Mouse (Mus musculus): ENCODE data around the gene Gpr82.

The Gpr82 gene

DNA sequence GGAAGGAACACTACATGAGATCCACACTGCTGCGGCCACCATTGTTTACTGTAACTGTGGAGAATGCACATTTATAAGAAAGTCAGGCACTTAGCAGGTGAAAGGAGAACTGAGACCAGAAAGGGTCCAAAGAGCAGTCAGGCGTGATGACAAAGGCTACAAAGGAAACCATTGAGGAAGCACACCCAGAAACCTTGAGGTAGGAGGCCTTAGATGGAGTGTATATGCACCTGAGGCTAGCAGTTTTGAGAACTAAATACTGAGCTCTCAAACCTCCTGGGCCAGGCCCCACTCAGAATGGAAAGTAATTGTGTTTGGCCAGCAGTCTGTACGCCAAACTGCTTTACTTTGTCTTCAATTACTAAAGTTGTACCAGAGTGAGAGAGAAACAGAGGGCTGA is 9.2 kb downstream of the Gpr82 start:
- TF ChIP-seq NANOG (IDR thresholded peaks at IDR 0.05; ENCODE audit: borderline replicate concordance, low read length) (no peak), CTCF (conservative IDR thresholded peaks at IDR 0.05; ENCODE audit: low read length) (no peak), POU5F1 (IDR thresholded peaks at IDR 0.05; ENCODE audit: borderline replicate concordance, low read length) (no peak)

GRCm38 (mm10) chrX:13673001-13673400 is 11.8 kb downstream of the Gpr82 start:
- no peaks in the 10 kb centered on the region for H3K27me3 ChIP-seq (ENCODE audit: insufficient read depth, low read length)

More for the DNA sequence above, 9.2 kb downstream of the Gpr82 start:
- H3K4me3 ChIP-seq (replicated peaks; ENCODE audit: low read length), result no peak overlapping the region
- H3K9me3 ChIP-seq (ENCODE audit: low read length), result no peaks in the 10 kb centered on the region
- peaks cover 4% of the 10 kb centered on the region; the same call in 1 of the 2 replicates for H3K4me1 ChIP-seq (replicated peaks; ENCODE audit: low read depth, low read length)
- no peaks in the 10 kb centered on the region for H3K27me3 ChIP-seq (ENCODE audit: insufficient read depth, low read length)
- H3K36me3 ChIP-seq (ENCODE audit: insufficient read depth, low read length), result no peaks in the 10 kb centered on the region

DNA sequence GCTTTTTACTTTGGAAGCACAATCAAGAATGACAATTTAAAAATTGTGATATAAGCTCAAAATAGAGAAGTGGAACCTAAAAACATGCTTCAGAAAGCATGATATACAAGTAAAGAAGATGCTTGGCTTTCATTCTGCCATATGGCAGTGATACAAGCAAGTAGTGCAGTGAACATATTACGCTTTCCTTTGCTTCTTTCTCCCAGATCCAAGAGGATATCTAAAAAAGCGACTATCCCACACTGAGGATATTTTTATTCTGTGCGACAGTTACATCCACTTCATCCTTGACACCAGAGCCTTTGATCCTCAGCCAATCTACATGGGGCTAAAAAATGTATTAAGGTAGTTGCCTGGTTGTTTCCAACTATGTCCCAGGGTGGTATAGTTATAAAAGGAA is 20.6 kb downstream of the Gpr82 start:
- H3K4me1 ChIP-seq (replicated peaks; ENCODE audit: low read depth, low read length), result no peaks in the 10 kb centered on the region
- no peaks in the 10 kb centered on the region for H3K9me3 ChIP-seq (ENCODE audit: low read length)
- no peaks in the 10 kb centered on the region for H3K36me3 ChIP-seq (ENCODE audit: insufficient read depth, low read length)
- TF ChIP-seq CTCF (conservative IDR thresholded peaks at IDR 0.05; ENCODE audit: low read length) (no peak), NANOG (IDR thresholded peaks at IDR 0.05; ENCODE audit: borderline replicate concordance, low read length) (no peak), POU5F1 (IDR thresholded peaks at IDR 0.05; ENCODE audit: borderline replicate concordance, low read length) (no peak)
- H3K4me3 ChIP-seq (replicated peaks; ENCODE audit: low read length), result no peak overlapping the region
- no peaks in the 10 kb centered on the region for H3K27me3 ChIP-seq (ENCODE audit: insufficient read depth, low read length)

More at GRCm38 (mm10) chrX:13673001-13673400, 11.8 kb downstream of the Gpr82 start:
- H3K36me3 ChIP-seq (ENCODE audit: insufficient read depth, low read length), result no peaks in the 10 kb centered on the region
- no peaks in the 10 kb centered on the region for H3K9me3 ChIP-seq (ENCODE audit: low read length)
- H3K4me3 ChIP-seq (replicated peaks; ENCODE audit: low read length), result no peak overlapping the region
- TF ChIP-seq CTCF (conservative IDR thresholded peaks at IDR 0.05; ENCODE audit: low read length) (no peak), NANOG (IDR thresholded peaks at IDR 0.05; ENCODE audit: borderline replicate concordance, low read length) (no peak), POU5F1 (IDR thresholded peaks at IDR 0.05; ENCODE audit: borderline replicate concordance, low read length) (no peak)
- H3K4me1 ChIP-seq (replicated peaks; ENCODE audit: low read depth, low read length), result peaks cover 4% of the 10 kb centered on the region; the same call in 1 of the 2 replicates

DNA sequence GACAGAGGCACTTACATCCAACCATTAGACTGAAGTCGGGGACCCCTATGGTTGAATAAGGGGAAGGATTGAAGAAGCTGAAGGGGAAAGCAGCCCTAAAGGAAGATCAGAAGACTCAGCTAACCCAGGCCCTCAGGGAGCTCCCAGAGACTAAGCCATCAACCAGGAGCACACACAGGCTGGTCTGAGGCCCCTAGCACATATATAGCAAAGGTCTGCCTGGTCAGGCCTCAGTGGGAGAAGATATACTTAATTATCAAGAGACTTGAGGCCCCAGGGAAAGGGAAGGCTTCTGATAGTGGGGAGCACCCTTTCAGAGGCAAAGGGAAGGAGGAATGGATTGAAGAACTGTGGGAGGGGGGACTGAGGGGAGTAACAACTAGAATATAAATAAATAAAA is 25.4 kb downstream of the Gpr82 start:
- no peaks in the 10 kb centered on the region for H3K36me3 ChIP-seq (ENCODE audit: insufficient read depth, low read length)
- no peaks in the 10 kb centered on the region for H3K9me3 ChIP-seq (ENCODE audit: low read length)
- TF ChIP-seq POU5F1 (IDR thresholded peaks at IDR 0.05; ENCODE audit: borderline replicate concordance, low read length) (no peak), NANOG (IDR thresholded peaks at IDR 0.05; ENCODE audit: borderline replicate concordance, low read length) (no peak), CTCF (conservative IDR thresholded peaks at IDR 0.05; ENCODE audit: low read length) (no peak)
- no peak overlapping the region for H3K4me3 ChIP-seq (replicated peaks; ENCODE audit: low read length)
- no peaks in the 10 kb centered on the region for H3K27me3 ChIP-seq (ENCODE audit: insufficient read depth, low read length)
- H3K4me1 ChIP-seq (replicated peaks; ENCODE audit: low read depth, low read length), result no peaks in the 10 kb centered on the region

DNA sequence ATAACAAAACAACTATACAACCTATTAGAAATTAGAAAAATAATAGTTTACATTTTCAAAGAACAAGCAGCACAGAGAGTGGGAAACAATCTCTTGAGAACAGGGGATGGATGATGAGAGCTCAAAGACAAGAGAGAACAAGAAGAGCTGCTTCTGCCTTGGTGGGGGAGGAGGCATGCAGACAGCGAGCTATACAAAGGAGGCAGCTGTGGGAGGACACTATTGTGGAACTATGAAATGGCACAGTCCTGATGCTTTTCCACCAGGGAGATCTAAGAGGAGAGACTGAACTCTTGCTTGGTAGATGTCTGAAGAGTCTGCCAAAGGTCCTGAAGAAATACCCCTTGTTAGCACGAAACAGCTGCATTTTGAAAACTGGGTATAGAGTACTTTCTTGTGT is 27.2 kb downstream of the Gpr82 start:
- TF ChIP-seq NANOG (IDR thresholded peaks at IDR 0.05; ENCODE audit: borderline replicate concordance, low read length), result no peak
- no peak for TF ChIP-seq CTCF (conservative IDR thresholded peaks at IDR 0.05; ENCODE audit: low read length)
- TF ChIP-seq POU5F1 (IDR thresholded peaks at IDR 0.05; ENCODE audit: borderline replicate concordance, low read length), result no peak
- Histone ChIP-seq H3K36me3 (ENCODE audit: insufficient read depth, low read length) (no peaks in the 10 kb centered on the region), H3K4me1 (replicated peaks; ENCODE audit: low read depth, low read length) (no peaks in the 10 kb centered on the region)

GRCm38 (mm10) chrX:13691865-13692264 is 30.7 kb downstream of the Gpr82 start:
- TF ChIP-seq NANOG (IDR thresholded peaks at IDR 0.05; ENCODE audit: borderline replicate concordance, low read length), result no peak
- peak; percentile 15; the same call in 1 of the 2 replicates for TF ChIP-seq CTCF (conservative IDR thresholded peaks at IDR 0.05; ENCODE audit: low read length)
- TF ChIP-seq POU5F1 (IDR thresholded peaks at IDR 0.05; ENCODE audit: borderline replicate concordance, low read length), result no peak
- Histone ChIP-seq H3K9me3 (ENCODE audit: low read length) (no peaks in the 10 kb centered on the region), H3K4me1 (replicated peaks; ENCODE audit: low read depth, low read length) (no peaks in the 10 kb centered on the region), H3K36me3 (ENCODE audit: insufficient read depth, low read length) (no peaks in the 10 kb centered on the region), H3K4me3 (replicated peaks; ENCODE audit: low read length) (no peak overlapping the region), H3K27me3 (ENCODE audit: insufficient read depth, low read length) (no peaks in the 10 kb centered on the region)

More for the DNA sequence above, 27.2 kb downstream of the Gpr82 start:
- Histone ChIP-seq H3K9me3 (ENCODE audit: low read length) (no peaks in the 10 kb centered on the region), H3K4me3 (replicated peaks; ENCODE audit: low read length) (no peak overlapping the region), H3K27me3 (ENCODE audit: insufficient read depth, low read length) (no peaks in the 10 kb centered on the region)

GRCm38 (mm10) chrX:13700681-13701080 is 39.5 kb downstream of the Gpr82 start:
- Histone ChIP-seq H3K4me1 (replicated peaks; ENCODE audit: low read depth, low read length) (no peaks in the 10 kb centered on the region), H3K27me3 (ENCODE audit: insufficient read depth, low read length) (no peaks in the 10 kb centered on the region)

GRCm38 (mm10) chrX:13705051-13705450 is 43.9 kb downstream of the Gpr82 start:
- Histone ChIP-seq H3K4me3 (replicated peaks; ENCODE audit: low read length) (no peak overlapping the region), H3K27me3 (ENCODE audit: insufficient read depth, low read length) (no peaks in the 10 kb centered on the region), H3K36me3 (ENCODE audit: insufficient read depth, low read length) (no peaks in the 10 kb centered on the region), H3K9me3 (ENCODE audit: low read length) (no peaks in the 10 kb centered on the region), H3K4me1 (replicated peaks; ENCODE audit: low read depth, low read length) (no peaks in the 10 kb centered on the region)
- TF ChIP-seq POU5F1 (IDR thresholded peaks at IDR 0.05; ENCODE audit: borderline replicate concordance, low read length) (no peak), NANOG (IDR thresholded peaks at IDR 0.05; ENCODE audit: borderline replicate concordance, low read length) (no peak), CTCF (conservative IDR thresholded peaks at IDR 0.05; ENCODE audit: low read length) (no peak)

More at GRCm38 (mm10) chrX:13700681-13701080, 39.5 kb downstream of the Gpr82 start:
- Histone ChIP-seq H3K9me3 (ENCODE audit: low read length) (no peaks in the 10 kb centered on the region), H3K36me3 (ENCODE audit: insufficient read depth, low read length) (no peaks in the 10 kb centered on the region), H3K4me3 (replicated peaks; ENCODE audit: low read length) (no peak overlapping the region)
- TF ChIP-seq POU5F1 (IDR thresholded peaks at IDR 0.05; ENCODE audit: borderline replicate concordance, low read length), result no peak
- TF ChIP-seq CTCF (conservative IDR thresholded peaks at IDR 0.05; ENCODE audit: low read length), result no peak
- no peak for TF ChIP-seq NANOG (IDR thresholded peaks at IDR 0.05; ENCODE audit: borderline replicate concordance, low read length)

GRCm38 (mm10) chrX:13710174-13710573 is 49.0 kb downstream of the Gpr82 start:
- Histone ChIP-seq H3K4me3 (replicated peaks; ENCODE audit: low read length) (no peak overlapping the region), H3K36me3 (ENCODE audit: insufficient read depth, low read length) (no peaks in the 10 kb centered on the region), H3K27me3 (ENCODE audit: insufficient read depth, low read length) (no peaks in the 10 kb centered on the region), H3K9me3 (ENCODE audit: low read length) (no peaks in the 10 kb centered on the region), H3K4me1 (replicated peaks; ENCODE audit: low read depth, low read length) (no peaks in the 10 kb centered on the region)
- TF ChIP-seq NANOG (IDR thresholded peaks at IDR 0.05; ENCODE audit: borderline replicate concordance, low read length), result no peak
- peak; percentile 68 for TF ChIP-seq CTCF (conservative IDR thresholded peaks at IDR 0.05; ENCODE audit: low read length)

Measured in E14TG2a.4 (cell line).